Mouse (Mus musculus): Measurements from ENCODE around the gene Psmc3.
A peak's percentile ranks its signal among the peaks of the same experiment; 100 is the strongest.
"Not testable (repeated sequence)": the region's sequence is repeated elsewhere in the genome, so short reads cannot be mapped to it uniquely, and the experiment has no call there.

Psmc3 gene

GRCm38 (mm10) chr2:91101124-91101740 lies 47.4 kb downstream of the Psmc3 start:
- TF ChIP-seq NANOG (IDR thresholded peaks at IDR 0.05; ENCODE audit: borderline replicate concordance, low read length) (no peak), POU5F1 (IDR thresholded peaks at IDR 0.05; ENCODE audit: borderline replicate concordance, low read length) (no peak), CTCF (conservative IDR thresholded peaks at IDR 0.05; ENCODE audit: low read length) (peak; percentile 78)
- Histone ChIP-seq H3K9me3 (ENCODE audit: low read length) (no peaks in the 10 kb centered on the region), H3K4me1 (replicated peaks; ENCODE audit: low read depth, low read length) (peaks cover 26% of the 10 kb centered on the region), H3K27me3 (ENCODE audit: insufficient read depth, low read length) (peaks cover 14% of the 10 kb centered on the region), H3K36me3 (ENCODE audit: insufficient read depth, low read length) (no peaks in the 10 kb centered on the region), H3K4me3 (replicated peaks; ENCODE audit: low read length) (no peak overlapping the region)

- H3K4me3 ChIP-seq (replicated peaks; ENCODE audit: low read length): no peak overlapping the region
- no peaks in the 10 kb centered on the region for H3K27me3 ChIP-seq (ENCODE audit: insufficient read depth, low read length)
- H3K9me3 ChIP-seq (ENCODE audit: low read length): no peaks in the 10 kb centered on the region
- peaks cover 32% of the 10 kb centered on the region for H3K4me1 ChIP-seq (replicated peaks; ENCODE audit: low read depth, low read length)
- TF ChIP-seq CTCF (conservative IDR thresholded peaks at IDR 0.05; ENCODE audit: low read length) (no peak), POU5F1 (IDR thresholded peaks at IDR 0.05; ENCODE audit: borderline replicate concordance, low read length) (no peak), NANOG (IDR thresholded peaks at IDR 0.05; ENCODE audit: borderline replicate concordance, low read length) (no peak)
- no peaks in the 10 kb centered on the region for H3K36me3 ChIP-seq (ENCODE audit: insufficient read depth, low read length)
Observed at GRCm38 (mm10) chr2:91108156-91108555, 54.3 kb downstream of the Psmc3 start.

GRCm38 (mm10) chr2:91109241-91109640 lies 55.4 kb downstream of the Psmc3 start:
- no peaks in the 10 kb centered on the region for H3K36me3 ChIP-seq (ENCODE audit: insufficient read depth, low read length)
- peaks cover 39% of the 10 kb centered on the region for H3K4me1 ChIP-seq (replicated peaks; ENCODE audit: low read depth, low read length)
- H3K27me3 ChIP-seq (ENCODE audit: insufficient read depth, low read length): peaks cover 2% of the 10 kb centered on the region; the same call in 1 of the 2 replicates
- H3K9me3 ChIP-seq (ENCODE audit: low read length): no peaks in the 10 kb centered on the region
- no peak for TF ChIP-seq POU5F1 (IDR thresholded peaks at IDR 0.05; ENCODE audit: borderline replicate concordance, low read length)
- TF ChIP-seq NANOG (IDR thresholded peaks at IDR 0.05; ENCODE audit: borderline replicate concordance, low read length): no peak
- no peak for TF ChIP-seq CTCF (conservative IDR thresholded peaks at IDR 0.05; ENCODE audit: low read length)
- H3K4me3 ChIP-seq (replicated peaks; ENCODE audit: low read length): no peak overlapping the region

GRCm38 (mm10) chr2:91109807-91110385 lies 56.1 kb downstream of the Psmc3 start:
- TF ChIP-seq NANOG (IDR thresholded peaks at IDR 0.05; ENCODE audit: borderline replicate concordance, low read length) (no peak), POU5F1 (IDR thresholded peaks at IDR 0.05; ENCODE audit: borderline replicate concordance, low read length) (no peak), CTCF (conservative IDR thresholded peaks at IDR 0.05; ENCODE audit: low read length) (no peak)
- Histone ChIP-seq H3K9me3 (ENCODE audit: low read length) (no peaks in the 10 kb centered on the region), H3K27me3 (ENCODE audit: insufficient read depth, low read length) (peaks cover 2% of the 10 kb centered on the region; the same call in 1 of the 2 replicates), H3K4me3 (replicated peaks; ENCODE audit: low read length) (no peak overlapping the region), H3K4me1 (replicated peaks; ENCODE audit: low read depth, low read length) (peaks cover 39% of the 10 kb centered on the region), H3K36me3 (ENCODE audit: insufficient read depth, low read length) (no peaks in the 10 kb centered on the region)

- Histone ChIP-seq H3K9me3 (ENCODE audit: low read length) (no peaks in the 10 kb centered on the region), H3K36me3 (ENCODE audit: insufficient read depth, low read length) (no peaks in the 10 kb centered on the region), H3K27me3 (ENCODE audit: insufficient read depth, low read length) (peaks cover 3% of the 10 kb centered on the region; the same call in 1 of the 2 replicates), H3K4me1 (replicated peaks; ENCODE audit: low read depth, low read length) (peaks cover 39% of the 10 kb centered on the region), H3K4me3 (replicated peaks; ENCODE audit: low read length) (no peak overlapping the region)
- TF ChIP-seq CTCF (conservative IDR thresholded peaks at IDR 0.05; ENCODE audit: low read length): peak; percentile 64
- no peak for TF ChIP-seq NANOG (IDR thresholded peaks at IDR 0.05; ENCODE audit: borderline replicate concordance, low read length)
- no peak for TF ChIP-seq POU5F1 (IDR thresholded peaks at IDR 0.05; ENCODE audit: borderline replicate concordance, low read length)
Observed at GRCm38 (mm10) chr2:91110429-91110828, 56.6 kb downstream of the Psmc3 start.

- H3K36me3 ChIP-seq (ENCODE audit: insufficient read depth, low read length); H3K9me3 ChIP-seq (ENCODE audit: low read length); H3K4me3 ChIP-seq (replicated peaks; ENCODE audit: low read length): not testable (repeated sequence)
- Histone ChIP-seq H3K4me1 (replicated peaks; ENCODE audit: low read depth, low read length) (peaks cover 42% of the 10 kb centered on the region), H3K27me3 (ENCODE audit: insufficient read depth, low read length) (peaks cover 15% of the 10 kb centered on the region)
Observed at GRCm38 (mm10) chr2:91111832-91112231, 58.0 kb downstream of the Psmc3 start.

GRCm38 (mm10) chr2:91112491-91112890 lies 58.7 kb downstream of the Psmc3 start:
- no peaks in the 10 kb centered on the region for H3K9me3 ChIP-seq (ENCODE audit: low read length)
- peaks cover 42% of the 10 kb centered on the region for H3K4me1 ChIP-seq (replicated peaks; ENCODE audit: low read depth, low read length)
- H3K36me3 ChIP-seq (ENCODE audit: insufficient read depth, low read length): no peaks in the 10 kb centered on the region
- peaks cover 21% of the 10 kb centered on the region for H3K27me3 ChIP-seq (ENCODE audit: insufficient read depth, low read length)
- H3K4me3 ChIP-seq (replicated peaks; ENCODE audit: low read length): no peak overlapping the region
- TF ChIP-seq NANOG (IDR thresholded peaks at IDR 0.05; ENCODE audit: borderline replicate concordance, low read length) (no peak), CTCF (conservative IDR thresholded peaks at IDR 0.05; ENCODE audit: low read length) (no peak), POU5F1 (IDR thresholded peaks at IDR 0.05; ENCODE audit: borderline replicate concordance, low read length) (no peak)

GRCm38 (mm10) chr2:91113334-91113733 lies 59.5 kb downstream of the Psmc3 start:
- TF ChIP-seq NANOG (IDR thresholded peaks at IDR 0.05; ENCODE audit: borderline replicate concordance, low read length) (no peak), POU5F1 (IDR thresholded peaks at IDR 0.05; ENCODE audit: borderline replicate concordance, low read length) (no peak), CTCF (conservative IDR thresholded peaks at IDR 0.05; ENCODE audit: low read length) (no peak)
- no peaks in the 10 kb centered on the region for H3K9me3 ChIP-seq (ENCODE audit: low read length)
- no peaks in the 10 kb centered on the region for H3K36me3 ChIP-seq (ENCODE audit: insufficient read depth, low read length)
- peaks cover 29% of the 10 kb centered on the region for H3K27me3 ChIP-seq (ENCODE audit: insufficient read depth, low read length)
- H3K4me1 ChIP-seq (replicated peaks; ENCODE audit: low read depth, low read length): peaks cover 42% of the 10 kb centered on the region
- peak overlapping the region; percentile 17; the same call in 1 of the 2 replicates for H3K4me3 ChIP-seq (replicated peaks; ENCODE audit: low read length)

GRCm38 (mm10) chr2:91113852-91114251 lies 60.0 kb downstream of the Psmc3 start:
- H3K4me1 ChIP-seq (replicated peaks; ENCODE audit: low read depth, low read length): peaks cover 46% of the 10 kb centered on the region
- H3K4me3 ChIP-seq (replicated peaks; ENCODE audit: low read length): no peak overlapping the region
- TF ChIP-seq NANOG (IDR thresholded peaks at IDR 0.05; ENCODE audit: borderline replicate concordance, low read length) (no peak), POU5F1 (IDR thresholded peaks at IDR 0.05; ENCODE audit: borderline replicate concordance, low read length) (no peak), CTCF (conservative IDR thresholded peaks at IDR 0.05; ENCODE audit: low read length) (no peak)
- H3K9me3 ChIP-seq (ENCODE audit: low read length): no peaks in the 10 kb centered on the region
- no peaks in the 10 kb centered on the region for H3K36me3 ChIP-seq (ENCODE audit: insufficient read depth, low read length)
- peaks cover 33% of the 10 kb centered on the region for H3K27me3 ChIP-seq (ENCODE audit: insufficient read depth, low read length)
